Mouse (Mus musculus): ENCODE measurements around the gene Epha7. TPM values are rescaled to one million over a fixed set of nuclear protein-coding genes. Genes with fewer than 3 reads are reported as not detected.

The Epha7 gene
- polyA plus RNA-seq, 1 experiment = 0.68 TPM

- DNase-seq (ENCODE audit: low read depth, low spot score) = no peak
- 96% methylated on average over 3 of the region's 3 CpGs for WGBS
These were observed 197.4 kb downstream of the Epha7 start for GRCm38 (mm10) chr4:29010333-29010732.
